Mouse (Mus musculus): ENCODE data around the gene Pcdh9. TPM values are rescaled to one million over a fixed set of nuclear protein-coding genes. Genes with fewer than 3 reads are reported as not detected.

The Pcdh9 gene
- 6.3 and 8.0 TPM in 2 replicates for polyA plus RNA-seq (2015; fragmentation: Nextera tagmentation; extraction: Ambion mirVana)

GRCm38 (mm10) chr14:93890519-93891370 is at the start of gene Pcdh9:
Gene Pcdh9 (minus strand): TSS chr14:93890679.
- Histone ChIP-seq H3K36me3 (ENCODE audit: control insufficient read depth, insufficient read depth) (no peaks in the 10 kb centered on the region), H3K4me3 (ENCODE audit: low read length) (peak within 1 kb of the TSS; percentile 67), H3K4me1 (ENCODE audit: control insufficient read depth, insufficient read depth, low read length) (0 out of 2 replicates have a peak, but pooled peaks cover 2% of the 10 kb centered on the region), H3K27me3 (ENCODE audit: control insufficient read depth, insufficient read depth, low read length) (no peaks in the 10 kb centered on the region), H3K4me2 (ENCODE audit: low read depth, low read length) (peak within 1 kb of the TSS; percentile 71), H3K27ac (ENCODE audit: low read length) (peak within 1 kb of the TSS; percentile 26; the same call in 1 of the 2 replicates), H3K9me3 (replicated peaks; ENCODE audit: control insufficient read depth, low read length) (no peaks in the 10 kb centered on the region), H3K9ac (ENCODE audit: low read length) (peak within 1 kb of the TSS; percentile 69)
- peak; percentile 98 for ATAC-seq (replicated peaks; ENCODE audit: extremely low read depth, insufficient read depth, low FRiP score)
- WGBS: under 1% methylated on average over 50 of the region's 50 CpGs

GRCm38 (mm10) chr14:93906928-93907327 is 16.4 kb upstream of the Pcdh9 start:
- WGBS: 64% methylated on average over 1 of the region's 1 CpGs
- Histone ChIP-seq H3K4me2 (ENCODE audit: low read depth, low read length) (no peak overlapping the region), H3K27me3 (ENCODE audit: control insufficient read depth, insufficient read depth, low read length) (no peaks in the 10 kb centered on the region), H3K9me3 (replicated peaks; ENCODE audit: control insufficient read depth, low read length) (no peaks in the 10 kb centered on the region), H3K4me3 (ENCODE audit: low read length) (no peak overlapping the region), H3K27ac (ENCODE audit: low read length) (no peak overlapping the region), H3K4me1 (ENCODE audit: control insufficient read depth, insufficient read depth, low read length) (no peaks in the 10 kb centered on the region), H3K36me3 (ENCODE audit: control insufficient read depth, insufficient read depth) (no peaks in the 10 kb centered on the region), H3K9ac (ENCODE audit: low read length) (no peak overlapping the region)
- no peak for ATAC-seq (replicated peaks; ENCODE audit: extremely low read depth, insufficient read depth, low FRiP score)

- Histone ChIP-seq H3K4me1 (ENCODE audit: control insufficient read depth, insufficient read depth, low read length) (no peaks in the 10 kb centered on the region), H3K4me3 (ENCODE audit: low read length) (no peak overlapping the region), H3K9me3 (replicated peaks; ENCODE audit: control insufficient read depth, low read length) (no peaks in the 10 kb centered on the region), H3K4me2 (ENCODE audit: low read depth, low read length) (no peak overlapping the region), H3K27me3 (ENCODE audit: control insufficient read depth, insufficient read depth, low read length) (no peaks in the 10 kb centered on the region), H3K36me3 (ENCODE audit: control insufficient read depth, insufficient read depth) (no peaks in the 10 kb centered on the region), H3K9ac (ENCODE audit: low read length) (no peak overlapping the region), H3K27ac (ENCODE audit: low read length) (no peak overlapping the region)
- ATAC-seq (replicated peaks; ENCODE audit: extremely low read depth, insufficient read depth, low FRiP score): no peak
Observed at GRCm38 (mm10) chr14:93898533-93898932, 8.1 kb upstream of the Pcdh9 start.

- no peak for ATAC-seq (replicated peaks; ENCODE audit: extremely low read depth, insufficient read depth, low FRiP score)
- Histone ChIP-seq H3K27ac (ENCODE audit: low read length) (no peak overlapping the region), H3K9ac (ENCODE audit: low read length) (no peak overlapping the region), H3K4me2 (ENCODE audit: low read depth, low read length) (no peak overlapping the region), H3K9me3 (replicated peaks; ENCODE audit: control insufficient read depth, low read length) (no peaks in the 10 kb centered on the region), H3K27me3 (ENCODE audit: control insufficient read depth, insufficient read depth, low read length) (no peaks in the 10 kb centered on the region), H3K4me3 (ENCODE audit: low read length) (no peak overlapping the region), H3K4me1 (ENCODE audit: control insufficient read depth, insufficient read depth, low read length) (no peaks in the 10 kb centered on the region), H3K36me3 (ENCODE audit: control insufficient read depth, insufficient read depth) (no peaks in the 10 kb centered on the region)
- WGBS: 74% methylated on average over 3 of the region's 3 CpGs
Observed at GRCm38 (mm10) chr14:93895131-93895530, 4.7 kb upstream of the Pcdh9 start.

GRCm38 (mm10) chr14:93891371-93891746 is 880 bp upstream of the Pcdh9 start:
- Histone ChIP-seq H3K9ac (ENCODE audit: low read length) (peak overlapping the region; percentile 69), H3K4me2 (ENCODE audit: low read depth, low read length) (peak overlapping the region; percentile 71), H3K27ac (ENCODE audit: low read length) (peak overlapping the region; percentile 26; the same call in 1 of the 2 replicates), H3K27me3 (ENCODE audit: control insufficient read depth, insufficient read depth, low read length) (no peaks in the 10 kb centered on the region), H3K4me1 (ENCODE audit: control insufficient read depth, insufficient read depth, low read length) (0 out of 2 replicates have a peak, but pooled peaks cover 2% of the 10 kb centered on the region), H3K36me3 (ENCODE audit: control insufficient read depth, insufficient read depth) (no peaks in the 10 kb centered on the region), H3K4me3 (ENCODE audit: low read length) (peak overlapping the region; percentile 67), H3K9me3 (replicated peaks; ENCODE audit: control insufficient read depth, low read length) (no peaks in the 10 kb centered on the region)
- ATAC-seq (replicated peaks; ENCODE audit: extremely low read depth, insufficient read depth, low FRiP score): no peak
- WGBS: 1% methylated on average over 13 of the region's 13 CpGs

- Histone ChIP-seq H3K4me1 (ENCODE audit: control insufficient read depth, insufficient read depth, low read length) (0 out of 2 replicates have a peak, but pooled peaks cover 2% of the 10 kb centered on the region), H3K9ac (ENCODE audit: low read length) (peak overlapping the region; percentile 32), H3K27ac (ENCODE audit: low read length) (no peak overlapping the region), H3K4me2 (ENCODE audit: low read depth, low read length) (peak overlapping the region; percentile 71), H3K4me3 (ENCODE audit: low read length) (peak overlapping the region; percentile 67), H3K27me3 (ENCODE audit: control insufficient read depth, insufficient read depth, low read length) (no peaks in the 10 kb centered on the region), H3K9me3 (replicated peaks; ENCODE audit: control insufficient read depth, low read length) (no peaks in the 10 kb centered on the region), H3K36me3 (ENCODE audit: control insufficient read depth, insufficient read depth) (no peaks in the 10 kb centered on the region)
- 1% methylated on average over 20 of the region's 20 CpGs for WGBS
- ATAC-seq (replicated peaks; ENCODE audit: extremely low read depth, insufficient read depth, low FRiP score): no peak
Observed at GRCm38 (mm10) chr14:93889839-93890518, 500 bp downstream of the Pcdh9 start.

GRCm38 (mm10) chr14:93889231-93889630 is 1.2 kb downstream of the Pcdh9 start:
- Histone ChIP-seq H3K4me2 (ENCODE audit: low read depth, low read length) (peak overlapping the region; percentile 71), H3K9me3 (replicated peaks; ENCODE audit: control insufficient read depth, low read length) (no peaks in the 10 kb centered on the region), H3K36me3 (ENCODE audit: control insufficient read depth, insufficient read depth) (no peaks in the 10 kb centered on the region), H3K4me1 (ENCODE audit: control insufficient read depth, insufficient read depth, low read length) (peaks cover 4% of the 10 kb centered on the region; the same call in 1 of the 2 replicates), H3K4me3 (ENCODE audit: low read length) (peak overlapping the region; percentile 67), H3K27ac (ENCODE audit: low read length) (no peak overlapping the region), H3K9ac (ENCODE audit: low read length) (no peak overlapping the region), H3K27me3 (ENCODE audit: control insufficient read depth, insufficient read depth, low read length) (no peaks in the 10 kb centered on the region)
- no peak for ATAC-seq (replicated peaks; ENCODE audit: extremely low read depth, insufficient read depth, low FRiP score)
- WGBS: 24% methylated on average over 6 of the region's 6 CpGs

- Histone ChIP-seq H3K9me3 (replicated peaks; ENCODE audit: control insufficient read depth, low read length) (no peaks in the 10 kb centered on the region), H3K4me3 (ENCODE audit: low read length) (no peak overlapping the region), H3K4me2 (ENCODE audit: low read depth, low read length) (no peak overlapping the region), H3K27ac (ENCODE audit: low read length) (no peak overlapping the region), H3K36me3 (ENCODE audit: control insufficient read depth, insufficient read depth) (no peaks in the 10 kb centered on the region), H3K27me3 (ENCODE audit: control insufficient read depth, insufficient read depth, low read length) (no peaks in the 10 kb centered on the region), H3K9ac (ENCODE audit: low read length) (no peak overlapping the region), H3K4me1 (ENCODE audit: control insufficient read depth, insufficient read depth, low read length) (peaks cover 4% of the 10 kb centered on the region; the same call in 1 of the 2 replicates)
- ATAC-seq (replicated peaks; ENCODE audit: extremely low read depth, insufficient read depth, low FRiP score): no peak
- WGBS: 73% methylated on average over 5 of the region's 5 CpGs
Observed at GRCm38 (mm10) chr14:93888346-93888745, 2.1 kb downstream of the Pcdh9 start.

GRCm38 (mm10) chr14:93887066-93887465 is 3.4 kb downstream of the Pcdh9 start:
- Histone ChIP-seq H3K36me3 (ENCODE audit: control insufficient read depth, insufficient read depth) (no peaks in the 10 kb centered on the region), H3K27ac (ENCODE audit: low read length) (no peak overlapping the region), H3K4me3 (ENCODE audit: low read length) (no peak overlapping the region), H3K4me1 (ENCODE audit: control insufficient read depth, insufficient read depth, low read length) (peaks cover 4% of the 10 kb centered on the region; the same call in 1 of the 2 replicates), H3K27me3 (ENCODE audit: control insufficient read depth, insufficient read depth, low read length) (no peaks in the 10 kb centered on the region), H3K9me3 (replicated peaks; ENCODE audit: control insufficient read depth, low read length) (no peaks in the 10 kb centered on the region), H3K9ac (ENCODE audit: low read length) (no peak overlapping the region), H3K4me2 (ENCODE audit: low read depth, low read length) (no peak overlapping the region)
- no peak for ATAC-seq (replicated peaks; ENCODE audit: extremely low read depth, insufficient read depth, low FRiP score)
- WGBS: 31% methylated on average over 7 of the region's 7 CpGs
